Mouse (Mus musculus) adrenal gland, postnatal 14 days (tissue): ENCODE data around the gene Pigk. TPM values are rescaled to one million over a fixed set of nuclear protein-coding genes. Genes with fewer than 3 reads are reported as not detected.

Experiments used
- DNase-seq: peaks from one replicate; pipeline ENCODE4 v3.0.0; 2021; ENCODE audit warnings: mixed read lengths
- total RNA-seq: library from RNA; stranded (reverse); gene quantifications from 2 replicates; pipeline ENCODE4 v1.2.3, GENCODE M21; 2021

The Pigk gene
- total RNA-seq, 1 experiment from 2014 or later, result 56.1 TPM

- DNase-seq, result no peak
These were observed 191.9 kb downstream of the Pigk start for GRCm38 (mm10) chr3:152905800-152906199.

GRCm38 (mm10) chr3:152907087-152907486, 193.2 kb downstream of the Pigk start:
- DNase-seq, result no peak

- DNase-seq, result no peak
These were observed 193.8 kb downstream of the Pigk start for GRCm38 (mm10) chr3:152907683-152908082.

GRCm38 (mm10) chr3:152911578-152911977, 197.7 kb downstream of the Pigk start:
- no peak for DNase-seq

DNA sequence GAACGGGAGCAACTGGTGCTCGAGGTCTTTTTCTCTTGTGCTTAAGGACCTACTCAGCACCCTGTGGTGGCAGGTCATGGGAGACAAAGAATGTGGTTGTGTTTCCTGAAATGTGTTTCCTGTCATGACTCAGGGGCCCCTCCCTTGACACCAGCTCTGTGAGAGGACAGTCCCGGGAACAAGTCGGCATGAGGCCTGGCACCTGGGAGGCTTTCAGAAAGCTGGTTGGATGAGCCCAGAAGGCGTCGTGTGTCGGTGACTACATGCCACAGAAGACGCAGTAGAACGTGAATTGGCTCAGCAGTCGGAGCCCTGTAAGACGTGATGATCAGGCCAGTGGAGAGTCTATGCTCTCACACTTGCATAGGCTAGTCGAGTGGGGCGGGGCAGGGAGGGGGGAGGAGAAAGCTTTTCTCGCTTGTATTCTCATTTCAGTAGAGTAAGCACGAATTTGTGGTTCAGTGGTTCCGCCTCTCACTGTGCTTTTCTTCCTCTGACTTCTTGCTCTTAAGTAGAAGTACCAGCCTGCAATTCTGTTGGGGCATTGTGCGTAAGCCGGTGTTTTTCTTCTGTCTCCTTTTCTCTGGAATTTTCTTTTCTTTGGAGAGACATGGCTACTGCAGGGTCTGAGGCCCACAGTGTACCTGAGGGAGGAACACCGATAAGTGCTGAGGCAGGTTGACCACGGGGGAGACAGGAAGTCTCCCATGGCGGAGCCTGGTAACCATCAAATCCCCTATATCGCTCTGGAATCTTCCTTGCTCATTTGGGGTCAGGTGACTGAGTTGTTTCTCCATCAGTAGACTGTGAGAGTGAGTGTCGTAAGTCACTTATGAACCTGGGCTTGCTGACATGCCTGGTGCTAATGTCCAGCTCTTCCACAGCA, 198.6 kb downstream of the Pigk start:
- no peak for DNase-seq

- no peak for DNase-seq
These were observed 199.2 kb downstream of the Pigk start for GRCm38 (mm10) chr3:152913150-152913549.

GRCm38 (mm10) chr3:152913625-152914024, 199.7 kb downstream of the Pigk start:
- DNase-seq, result no peak

DNA sequence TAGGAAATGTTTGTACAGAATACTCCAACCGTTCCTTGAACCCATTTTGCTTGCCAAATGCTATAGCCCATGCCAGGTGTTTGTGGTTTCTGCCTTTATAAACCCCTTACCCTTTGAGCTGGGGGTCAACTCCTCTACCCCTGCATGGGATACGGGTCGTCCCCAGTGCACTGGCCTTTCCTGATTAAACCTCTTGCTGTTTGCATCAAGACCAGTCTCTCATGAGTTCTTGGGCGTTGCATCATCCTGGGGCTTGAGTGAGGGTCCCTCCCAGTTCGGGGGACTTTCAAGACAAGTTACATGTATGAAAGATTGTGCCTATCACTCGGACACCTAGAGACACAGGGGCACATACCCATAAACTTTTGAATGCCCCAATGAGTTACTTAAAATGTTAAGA, 200.5 kb downstream of the Pigk start:
- DNase-seq, result no peak

DNA sequence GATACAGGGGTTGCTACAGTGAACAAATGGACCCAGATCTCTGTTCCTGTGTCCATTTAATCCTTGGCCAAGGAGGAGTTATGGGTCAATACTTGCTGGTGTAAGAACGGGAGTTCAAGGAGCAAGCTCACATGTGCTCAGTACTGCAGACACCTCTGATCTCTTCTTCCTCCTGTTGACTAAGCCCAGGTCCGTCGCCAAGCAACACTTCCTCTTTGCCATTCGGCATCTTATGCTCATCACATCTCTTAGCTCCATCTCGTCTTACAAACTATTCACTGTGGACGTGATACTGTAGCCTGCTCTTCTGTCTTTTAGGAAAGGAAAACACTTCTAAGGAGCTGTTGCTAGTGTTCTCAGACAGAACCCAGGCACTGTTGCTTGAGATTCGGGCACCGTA, 203.7 kb downstream of the Pigk start:
- DNase-seq, result no peak

DNA sequence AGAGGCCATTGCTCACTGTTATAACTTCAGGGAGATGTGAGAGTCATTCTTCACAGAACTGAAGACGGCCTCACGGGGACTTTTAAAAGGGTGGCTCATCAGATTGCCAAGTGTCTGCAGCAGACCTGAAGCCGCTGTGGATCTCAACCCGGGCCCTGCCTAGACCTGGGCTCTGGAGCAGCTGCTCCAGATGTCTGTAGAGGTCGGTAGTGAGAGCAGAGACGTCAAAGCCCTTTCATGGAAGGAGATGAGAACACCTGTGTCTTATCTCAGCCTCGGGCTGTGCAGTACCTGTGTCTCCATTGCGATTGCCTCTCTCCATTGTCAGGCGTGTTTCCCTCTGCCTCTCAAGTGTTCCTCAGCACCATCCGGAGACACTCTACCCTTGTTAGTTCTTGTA, 205.2 kb downstream of the Pigk start:
- no peak for DNase-seq

DNA sequence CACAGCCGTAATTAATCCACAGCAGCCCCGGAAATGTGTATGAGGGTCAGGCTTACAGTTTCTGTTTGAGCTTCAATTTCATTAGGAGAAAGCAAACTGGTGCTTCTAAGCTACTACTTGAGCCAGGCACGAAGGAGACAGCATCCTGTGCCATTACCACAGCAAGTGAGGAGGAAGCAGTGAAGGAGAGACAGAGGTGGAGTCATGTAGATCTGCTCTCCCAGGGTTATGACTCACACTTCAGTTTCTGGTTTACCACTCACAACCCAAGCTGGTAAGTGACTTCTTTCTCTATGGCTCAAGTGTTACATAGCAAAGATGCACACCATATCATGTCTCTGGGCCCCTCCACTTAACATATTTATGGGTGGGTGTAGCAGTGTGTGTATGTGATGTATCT, 206.5 kb downstream of the Pigk start:
- no peak for DNase-seq

GRCm38 (mm10) chr3:152923530-152923929, 209.6 kb downstream of the Pigk start:
- no peak for DNase-seq

DNA sequence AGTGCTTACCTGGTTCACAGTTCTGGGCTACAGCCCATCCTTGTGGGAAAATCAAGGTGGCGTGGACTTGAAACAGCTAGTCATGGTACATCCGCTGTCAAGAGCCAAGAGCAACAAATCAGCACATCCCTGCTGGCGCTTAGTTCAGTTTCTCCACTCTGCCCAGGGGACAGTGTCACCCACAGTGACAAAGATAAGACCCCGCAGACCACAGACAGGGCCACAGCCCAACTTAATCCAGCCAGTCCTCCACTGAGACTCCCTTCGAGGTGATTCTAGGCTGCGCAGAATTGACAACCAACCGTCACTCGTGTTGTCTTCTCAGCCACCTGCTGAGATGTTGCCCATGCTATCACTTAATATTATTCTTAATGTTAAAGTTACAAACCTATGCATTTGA, 211.5 kb downstream of the Pigk start:
- no peak for DNase-seq

- no peak for DNase-seq
These were observed 212.3 kb downstream of the Pigk start for GRCm38 (mm10) chr3:152926166-152926565.

GRCm38 (mm10) chr3:152928287-152928975, 214.5 kb downstream of the Pigk start:
- DNase-seq, result peak; percentile 10

DNA sequence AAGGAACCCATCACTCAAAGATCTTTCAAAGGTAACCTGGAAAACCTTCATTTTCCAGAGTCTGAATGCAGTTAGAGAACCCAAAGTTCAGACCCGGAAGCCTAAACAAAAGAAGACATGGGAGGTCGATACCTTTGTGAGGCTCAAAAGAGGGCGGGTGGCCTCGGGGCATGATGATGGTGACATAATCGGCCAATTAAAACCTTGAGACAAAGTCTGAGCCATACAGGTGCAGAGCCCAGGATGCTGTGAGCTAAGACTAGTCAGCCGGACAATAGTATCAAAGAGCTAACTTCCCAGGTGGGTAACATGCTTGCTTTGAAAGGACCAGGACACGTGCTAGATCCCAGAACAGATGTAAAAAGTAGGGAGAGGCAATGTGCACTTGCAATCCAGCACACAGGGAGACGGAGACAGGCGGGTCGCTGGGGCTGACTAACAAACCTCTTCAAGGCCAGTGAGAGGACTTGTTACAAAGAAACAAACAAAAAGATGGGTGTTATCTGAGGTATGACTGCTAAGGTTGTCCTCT, 215.4 kb downstream of the Pigk start:
- no peak for DNase-seq

DNA sequence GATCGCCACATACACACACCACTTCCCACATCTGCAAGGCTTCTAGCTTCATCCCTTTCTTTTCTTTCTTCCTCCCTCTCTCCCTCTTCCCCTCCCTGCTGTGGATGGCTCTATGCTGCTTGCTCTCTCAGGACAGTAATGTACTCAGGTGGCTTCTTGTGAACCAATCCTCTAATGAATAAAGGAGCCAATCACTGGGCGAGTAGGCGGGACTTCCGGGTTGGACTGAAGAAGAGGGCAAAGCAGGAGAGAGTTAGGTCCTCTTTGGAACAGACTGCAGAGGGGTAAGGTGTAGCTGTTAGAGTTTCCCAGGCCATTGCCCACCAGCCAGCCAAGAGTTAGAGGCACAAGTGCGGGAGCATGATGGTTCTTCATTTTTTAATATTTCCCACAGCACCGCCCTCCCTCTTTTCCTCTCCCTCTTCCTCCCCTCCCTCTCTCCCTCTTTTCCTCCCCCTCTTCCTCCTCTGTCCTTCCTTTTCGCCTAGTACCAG, 215.9 kb downstream of the Pigk start:
- peak; percentile 14 for DNase-seq

GRCm38 (mm10) chr3:152931354-152931753, 217.5 kb downstream of the Pigk start:
- no peak for DNase-seq

- no peak for DNase-seq
These were observed 218.2 kb downstream of the Pigk start for GRCm38 (mm10) chr3:152932096-152932495.

GRCm38 (mm10) chr3:152932544-152932943, 218.6 kb downstream of the Pigk start:
- no peak for DNase-seq

GRCm38 (mm10) chr3:152933737-152934136, 219.8 kb downstream of the Pigk start:
- no peak for DNase-seq

DNA sequence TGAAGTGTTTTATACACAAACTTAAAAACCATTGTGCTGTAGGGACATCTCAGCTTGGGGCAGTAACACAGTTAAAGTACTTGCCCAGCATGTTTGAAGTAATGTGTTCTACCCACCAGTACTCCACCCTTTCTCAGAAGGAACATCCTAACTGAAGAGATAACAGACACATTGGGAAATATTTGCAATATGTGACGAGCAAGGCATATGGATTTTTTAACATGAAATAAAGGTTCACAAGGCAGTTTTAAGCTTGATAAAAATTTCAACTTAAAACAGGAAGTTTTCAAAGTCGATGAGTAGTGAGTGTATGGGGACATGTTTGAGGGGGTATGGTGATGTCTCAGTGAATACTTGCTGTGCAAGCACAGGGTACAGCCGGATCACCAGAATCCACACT, 222.4 kb downstream of the Pigk start:
- no peak for DNase-seq

- no peak for DNase-seq
These were observed 227.8 kb downstream of the Pigk start for GRCm38 (mm10) chr3:152941671-152942070.
